Mouse (Mus musculus): ENCODE data around the gene Smim13.

DNA sequence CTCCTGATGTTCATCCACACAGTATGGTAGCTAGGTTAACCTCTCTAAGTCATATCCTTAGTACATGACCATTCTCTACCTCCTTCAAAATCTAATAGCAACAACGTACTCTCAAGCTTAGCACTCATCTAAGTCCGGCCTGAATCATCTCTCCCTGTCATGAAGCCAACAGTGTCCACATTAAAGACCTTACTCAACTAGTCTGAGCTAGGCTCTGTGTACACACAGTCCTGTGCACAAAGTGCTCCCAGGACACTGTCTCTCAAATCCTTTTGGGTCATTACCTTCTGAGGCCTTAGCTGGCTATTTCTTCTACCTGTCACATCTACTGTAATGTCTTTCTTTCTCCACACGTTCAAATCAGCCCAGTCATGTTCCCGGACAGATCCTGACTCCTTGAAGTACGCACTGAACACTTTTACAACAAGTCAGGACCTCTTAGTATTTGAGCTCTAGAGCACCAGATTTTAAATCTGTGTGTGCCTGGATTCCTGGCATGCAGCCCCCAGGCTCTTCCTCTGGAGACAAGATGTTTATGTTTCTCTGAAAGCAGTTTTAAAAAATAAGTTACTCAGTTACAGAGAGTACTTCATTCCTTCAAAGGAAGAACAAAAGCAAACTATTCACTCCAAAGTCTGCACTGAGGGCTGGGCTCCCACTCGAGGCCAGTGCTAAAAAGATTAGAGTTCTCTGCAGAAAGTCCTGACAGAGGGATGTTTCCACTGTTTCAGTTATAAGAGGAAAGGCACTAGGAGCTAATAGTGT, 36.9 kb upstream of the Smim13 start:
- TF ChIP-seq CTCF (conservative IDR thresholded peaks at IDR 0.05; ENCODE audit: insufficient read depth, insufficient read length, low read depth, low read length) = no peak
- no peak for TF ChIP-seq POLR2A (IDR thresholded peaks at IDR 0.05; ENCODE audit: low read depth, low read length)

Data from kidney, adult 2 months (tissue).